Mouse (Mus musculus) adrenal gland, postnatal 36 days (tissue): ENCODE measurements around the gene Mei1. TPM values are rescaled to one million over a fixed set of nuclear protein-coding genes. Genes with fewer than 3 reads are reported as not detected.

Source experiments
- DNase-seq, 2 experiments: peaks; one replicate each; pipeline ENCODE4 v3.0.0; 2021; ENCODE audit warnings: mixed read lengths in 1 of 2
- long read RNA-seq, 2 experiments: library from polyadenylated mRNA; stranded (forward); transcript quantifications; one replicate each; pipeline ENCODE4 v2.0.0; 2021; ENCODE audit warnings: borderline sequencing depth in 2 of 2
- total RNA-seq, 2 experiments: library from RNA; stranded (reverse); gene quantifications; 2 replicates each; pipeline ENCODE4 v1.2.3; 2021

Mei1 gene
- total RNA-seq, result 1 to 10 TPM in 1 of 2 experiments, under 1 TPM in 1; 0.76 to 3.7 TPM
- long read RNA-seq, experiment 1, partial matches to known transcripts, result 7 of 7 reads
- long read RNA-seq, experiment 1, other reads (novel, unspliced or antisense), result 0 of 7 reads
- long read RNA-seq, experiment 2, partial matches to known transcripts, result 1 of 2 reads
- long read RNA-seq, experiment 2, other reads (novel, unspliced or antisense), result 1 of 2 reads

GRCm38 (mm10) chr15:82069898-82070297 lies at the start of gene Mei1:
Mei1 (plus strand) TSS chr15:82069996.
- no peak for DNase-seq

GRCm38 (mm10) chr15:82022535-82023088 lies 47.2 kb upstream of the Mei1 start:
- DNase-seq, result peak; percentile 72 to 79

- DNase-seq, result no peak
Measured at GRCm38 (mm10) chr15:82023965-82024635, 45.7 kb upstream of the Mei1 start.

GRCm38 (mm10) chr15:82027276-82027675 lies 42.5 kb upstream of the Mei1 start:
- DNase-seq, result no peak

GRCm38 (mm10) chr15:82027726-82028125 lies 42.1 kb upstream of the Mei1 start:
- no peak for DNase-seq

GRCm38 (mm10) chr15:82032386-82032785 lies 37.4 kb upstream of the Mei1 start:
- no peak for DNase-seq

- no peak for DNase-seq
Measured at GRCm38 (mm10) chr15:82033762-82034161, 36.0 kb upstream of the Mei1 start, which contains the start of gene Desi1. Desi1 (minus strand) TSS chr15:82033862.

- DNase-seq, result peak; percentile 25 to 48
Measured at GRCm38 (mm10) chr15:82035904-82036689, 33.7 kb upstream of the Mei1 start.

GRCm38 (mm10) chr15:82040650-82041049 lies 29.1 kb upstream of the Mei1 start:
- peak; percentile 53 to 55 for DNase-seq

GRCm38 (mm10) chr15:82044166-82044784 lies 25.5 kb upstream of the Mei1 start:
- peak in 1 of 2 experiments; percentile 16 for DNase-seq

- DNase-seq, result peak; percentile 26 to 33
Measured at GRCm38 (mm10) chr15:82046246-82046891, 23.4 kb upstream of the Mei1 start.

- DNase-seq, result peak; percentile 94 to 95
Measured at GRCm38 (mm10) chr15:82047080-82047883, 22.5 kb upstream of the Mei1 start, which contains the start of gene Snu13. Snu13 (minus strand) TSS chr15:82047598.

GRCm38 (mm10) chr15:82052544-82052943 lies 17.3 kb upstream of the Mei1 start:
- no peak for DNase-seq

- DNase-seq, result peak; percentile 12 to 43
Measured at GRCm38 (mm10) chr15:82058719-82059201, 11.0 kb upstream of the Mei1 start, which contains the start of gene 4930407I10Rik. 4930407I10Rik (plus strand) TSS chr15:82059151.

GRCm38 (mm10) chr15:82063909-82064308 lies 5.9 kb upstream of the Mei1 start:
- DNase-seq, result no peak

GRCm38 (mm10) chr15:82065511-82065910 lies 4.3 kb upstream of the Mei1 start:
- peak; percentile 66 to 86 for DNase-seq

- no peak for DNase-seq
Measured at GRCm38 (mm10) chr15:82071816-82072469, 2.1 kb downstream of the Mei1 start.

GRCm38 (mm10) chr15:82073490-82073889 lies 3.7 kb downstream of the Mei1 start:
- no peak for DNase-seq

- no peak for DNase-seq
Measured at GRCm38 (mm10) chr15:82079883-82080282, 10.1 kb downstream of the Mei1 start.

GRCm38 (mm10) chr15:82081161-82081560 lies 11.4 kb downstream of the Mei1 start:
- DNase-seq, result peak; percentile 28 to 41
